Mouse (Mus musculus) MEL (cell line): Measurements from ENCODE around the gene Tha1.

ENCODE experiments used
- CTCF ChIP-seq, 3 experiments: IDR thresholded peaks in 2 of 3; conservative IDR thresholded peaks in 1 of 3; 2 replicates each; pipeline ENCODE4 v1.5.1; 2011 to 2012; ENCODE audit warnings: low read length in 3 of 3, low read depth in 2 of 3, mild to moderate bottlenecking in 2 of 3, improper control_type of control experiment in 1 of 3, inconsistent platforms in 1 of 3, mixed read lengths in 1 of 3, moderate library complexity in 1 of 3; ENCODE audit not compliant: control insufficient read depth in 1 of 3, insufficient read depth in 1 of 3, poor library complexity in 1 of 3, severe bottlenecking in 1 of 3
- EP300 ChIP-seq, 2 experiments: IDR thresholded peaks; 2 replicates each; pipeline ENCODE4 v1.6.1; 2011; ENCODE audit warnings: improper control_type of control experiment in 2 of 2, low read length in 2 of 2, low read depth in 1 of 2, mild to moderate bottlenecking in 1 of 2
- GATA1 ChIP-seq: IDR thresholded peaks from 2 replicates; pipeline ENCODE4 v1.6.1; 2011; ENCODE audit warnings: low read depth, low read length, improper control_type of control experiment
- JUND ChIP-seq: IDR thresholded peaks from 2 replicates; pipeline ENCODE4 v1.6.1; 2011; ENCODE audit warnings: low read depth, mild to moderate bottlenecking, improper control_type of control experiment, low read length
- MEF2A ChIP-seq: IDR thresholded peaks from 2 replicates; pipeline ENCODE4 v1.6.1; 2014; ENCODE audit warnings: low read depth, mild to moderate bottlenecking, inconsistent platforms, low read length, improper control_type of control experiment; ENCODE audit not compliant: poor library complexity, insufficient replicate concordance, severe bottlenecking; ENCODE audit errors: extremely low read depth
- MXI1 ChIP-seq: IDR thresholded peaks from 2 replicates; pipeline ENCODE4 v1.6.1; 2011; ENCODE audit warnings: mild to moderate bottlenecking, low read depth, low read length, improper control_type of control experiment
- NELFE ChIP-seq: IDR thresholded peaks from 2 replicates; pipeline ENCODE4 v1.6.1; 2011; ENCODE audit warnings: low read depth, low read length, improper control_type of control experiment
- NRF1 ChIP-seq: IDR thresholded peaks from 2 replicates; pipeline ENCODE4 v1.6.1; 2014; ENCODE audit warnings: low read depth, mild to moderate bottlenecking, inconsistent platforms, low read length, improper control_type of control experiment, moderate library complexity; ENCODE audit not compliant: poor library complexity, insufficient read depth, severe bottlenecking
- POLR2A ChIP-seq, 2 experiments: IDR thresholded peaks; 2 replicates each; pipeline ENCODE4 v1.6.1; 2011 to 2012; ENCODE audit warnings: low read length in 2 of 2, mild to moderate bottlenecking in 2 of 2, control low read depth in 1 of 2, improper control_type of control experiment in 1 of 2, low read depth in 1 of 2, moderate library complexity in 1 of 2; ENCODE audit not compliant: control insufficient read depth in 1 of 2, insufficient read depth in 1 of 2, poor library complexity in 1 of 2
- POLR2AphosphoS5 ChIP-seq: IDR thresholded peaks from 2 replicates; pipeline ENCODE4 v1.6.1; 2012; ENCODE audit warnings: low read depth, borderline replicate concordance, mild to moderate bottlenecking, inconsistent platforms, low read length, moderate library complexity, mixed read lengths
- TBP ChIP-seq: IDR thresholded peaks from 2 replicates; pipeline ENCODE4 v1.8.0; 2011; ENCODE audit warnings: low read depth, low read length, improper control_type of control experiment
- ZMIZ1 ChIP-seq: IDR thresholded peaks from 2 replicates; pipeline ENCODE4 v1.6.1; 2012; ENCODE audit warnings: low read depth, mild to moderate bottlenecking, inconsistent platforms, low read length, improper control_type of control experiment, moderate library complexity

- no peak for TF ChIP-seq GATA1
- TF ChIP-seq EP300 (IDR thresholded peaks at IDR 0.05; ENCODE audit: low read depth in 1 of 2, low read length in 2 of 2), result no peak
- no peak for TF ChIP-seq MEF2A
- no peak for TF ChIP-seq TBP
- no peak for TF ChIP-seq POLR2A (IDR thresholded peaks at IDR 0.05; ENCODE audit: control insufficient read depth in 1 of 2, insufficient read depth in 1 of 2, low read depth in 1 of 2, low read length in 2 of 2, poor library complexity in 1 of 2)
- TF ChIP-seq JUND, result no peak
- no peak for TF ChIP-seq NELFE
- no peak for TF ChIP-seq NRF1
- TF ChIP-seq ZMIZ1, result no peak
- no peak for TF ChIP-seq CTCF (IDR thresholded peaks at IDR 0.05 in 2 of 3, conservative IDR thresholded peaks at IDR 0.05 in 1 of 3; ENCODE audit: control insufficient read depth in 1 of 3, insufficient read depth in 1 of 3, low read depth in 2 of 3, low read length in 3 of 3, poor library complexity in 1 of 3, severe bottlenecking in 1 of 3)
- TF ChIP-seq MXI1, result no peak
- TF ChIP-seq POLR2AphosphoS5, result no peak
These were observed 45.3 kb upstream of the Tha1 start for GRCm38 (mm10) chr11:117918541-117918940.
